Mouse (Mus musculus): ENCODE data around the gene Slc35f5. TPM values are rescaled to one million over a fixed set of nuclear protein-coding genes. Genes with fewer than 3 reads are reported as not detected.
"Not testable (repeated sequence)": the region's sequence is repeated elsewhere in the genome, so short reads cannot be mapped to it uniquely, and the experiment has no call there.

The Slc35f5 gene
- 49.9 and 58.6 TPM in 2 replicates for polyA plus RNA-seq (2015; fragmentation: Nextera tagmentation; extraction: Ambion mirVana)

GRCm38 (mm10) chr1:125560259-125561192 lies at the start of gene Slc35f5:
Slc35f5 (plus strand) TSS chr1:125560595.
- Histone ChIP-seq H3K9me3 (replicated peaks) (no peaks in the 10 kb centered on the region), H3K27ac (replicated peaks) (peak within 1 kb of the TSS; percentile 94), H3K27me3 (no peaks in the 10 kb centered on the region), H3K9ac (peak within 1 kb of the TSS; percentile 88), H3K36me3 (no peaks in the 10 kb centered on the region), H3K4me1 (peaks cover 16% of the 10 kb centered on the region; the same call in 1 of the 2 replicates), H3K4me2 (replicated peaks) (peak within 1 kb of the TSS; percentile 76), H3K4me3 (replicated peaks) (peak within 1 kb of the TSS; percentile 92)
- ATAC-seq (ENCODE audit: insufficient number of reproducible peaks, low FRiP score, low TSS enrichment, low read depth) = peak; percentile 95
- under 1% methylated on average over 51 of the region's 61 CpGs for WGBS

GRCm38 (mm10) chr1:125514706-125515105 lies 45.7 kb upstream of the Slc35f5 start:
- no peak overlapping the region for H3K4me2 ChIP-seq (replicated peaks)
- H3K36me3 ChIP-seq = no peaks in the 10 kb centered on the region

GRCm38 (mm10) chr1:125516910-125517659 lies 43.3 kb upstream of the Slc35f5 start:
- H3K4me1 ChIP-seq = no peaks in the 10 kb centered on the region
- no peak overlapping the region for H3K4me3 ChIP-seq (replicated peaks)
- H3K27ac ChIP-seq (replicated peaks) = no peak overlapping the region
- H3K27me3 ChIP-seq = no peaks in the 10 kb centered on the region
- ATAC-seq (ENCODE audit: insufficient number of reproducible peaks, low FRiP score, low TSS enrichment, low read depth) = no peak
- no peak overlapping the region for H3K9ac ChIP-seq
- WGBS = 65% methylated on average over 7 of the region's 7 CpGs
- no peaks in the 10 kb centered on the region for H3K9me3 ChIP-seq (replicated peaks)
- no peak overlapping the region for H3K4me2 ChIP-seq (replicated peaks)
- no peaks in the 10 kb centered on the region for H3K36me3 ChIP-seq

More at GRCm38 (mm10) chr1:125514706-125515105, 45.7 kb upstream of the Slc35f5 start:
- ATAC-seq (ENCODE audit: insufficient number of reproducible peaks, low FRiP score, low TSS enrichment, low read depth) = no peak
- Histone ChIP-seq H3K27ac (replicated peaks) (no peak overlapping the region), H3K4me1 (no peaks in the 10 kb centered on the region), H3K9me3 (replicated peaks) (no peaks in the 10 kb centered on the region), H3K27me3 (no peaks in the 10 kb centered on the region), H3K4me3 (replicated peaks) (no peak overlapping the region), H3K9ac (no peak overlapping the region)
- 87% methylated on average over 5 of the region's 5 CpGs for WGBS

DNA sequence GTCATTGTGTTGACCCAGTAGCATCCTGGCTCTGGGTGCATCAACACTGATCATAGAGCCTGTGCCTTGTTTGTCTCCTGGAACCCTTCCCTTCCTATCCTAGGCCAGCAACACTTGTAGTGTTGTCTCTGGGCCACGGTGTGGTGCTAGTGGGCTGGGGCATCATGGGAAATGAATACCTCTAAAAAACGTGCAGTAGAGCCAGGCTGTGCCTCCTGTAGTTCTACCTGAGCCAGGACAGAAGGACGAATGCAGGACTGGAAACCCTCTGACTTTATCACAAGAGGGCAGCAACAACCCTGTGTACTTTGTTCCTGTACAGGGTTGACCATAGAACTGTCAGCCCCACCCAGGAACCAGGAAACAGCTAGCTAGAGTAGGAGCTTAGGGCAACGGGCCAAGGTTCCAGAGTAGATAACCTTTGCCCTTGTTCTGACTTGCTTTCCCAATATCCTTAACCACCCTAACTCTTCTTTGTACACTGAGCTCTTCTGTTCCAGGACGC lies 41.2 kb upstream of the Slc35f5 start:
- H3K27ac ChIP-seq (replicated peaks) = no peak overlapping the region
- peak; percentile 29; the same call in 1 of the 2 replicates for ATAC-seq (ENCODE audit: insufficient number of reproducible peaks, low FRiP score, low TSS enrichment, low read depth)
- no peak overlapping the region for H3K4me2 ChIP-seq (replicated peaks)
- H3K4me1 ChIP-seq = no peaks in the 10 kb centered on the region
- H3K9ac ChIP-seq = no peak overlapping the region
- no peaks in the 10 kb centered on the region for H3K36me3 ChIP-seq
- H3K27me3 ChIP-seq = no peaks in the 10 kb centered on the region
- no peak overlapping the region for H3K4me3 ChIP-seq (replicated peaks)
- no peaks in the 10 kb centered on the region for H3K9me3 ChIP-seq (replicated peaks)
- WGBS = 52% methylated on average over 5 of the region's 5 CpGs

GRCm38 (mm10) chr1:125525965-125526665 lies 34.3 kb upstream of the Slc35f5 start:
- Histone ChIP-seq H3K36me3 (no peaks in the 10 kb centered on the region), H3K27ac (replicated peaks) (no peak overlapping the region), H3K9me3 (replicated peaks) (no peaks in the 10 kb centered on the region), H3K9ac (no peak overlapping the region), H3K4me2 (replicated peaks) (no peak overlapping the region), H3K4me1 (peaks cover 3% of the 10 kb centered on the region; the same call in 1 of the 2 replicates), H3K4me3 (replicated peaks) (no peak overlapping the region), H3K27me3 (no peaks in the 10 kb centered on the region)
- 50% methylated on average over 7 of the region's 7 CpGs for WGBS
- ATAC-seq (ENCODE audit: insufficient number of reproducible peaks, low FRiP score, low TSS enrichment, low read depth) = no peak

DNA sequence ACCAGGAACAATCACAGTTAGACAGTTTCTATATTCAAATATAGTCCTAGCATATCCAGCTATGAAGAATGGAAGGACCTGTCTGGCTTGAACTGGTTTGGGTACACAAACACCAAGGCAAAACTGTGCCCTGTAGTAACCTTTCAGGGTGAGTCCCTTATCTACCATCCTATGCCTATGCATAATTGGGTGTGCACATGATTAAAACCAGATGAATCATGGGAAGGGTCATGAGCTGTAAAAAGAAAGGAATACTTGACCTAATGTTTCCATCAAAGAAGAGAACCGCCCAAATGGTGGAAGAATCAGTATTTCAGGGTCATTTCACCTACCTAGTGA lies 33.8 kb upstream of the Slc35f5 start:
- Histone ChIP-seq H3K4me3 (replicated peaks) (no peak overlapping the region), H3K4me2 (replicated peaks) (no peak overlapping the region), H3K27ac (replicated peaks) (no peak overlapping the region), H3K9ac (no peak overlapping the region), H3K4me1 (peaks cover 3% of the 10 kb centered on the region; the same call in 1 of the 2 replicates), H3K36me3 (no peaks in the 10 kb centered on the region), H3K9me3 (replicated peaks) (no peaks in the 10 kb centered on the region), H3K27me3 (no peaks in the 10 kb centered on the region)
- no peak for ATAC-seq (ENCODE audit: insufficient number of reproducible peaks, low FRiP score, low TSS enrichment, low read depth)
- 74% methylated on average over 1 of the region's 1 CpGs for WGBS

GRCm38 (mm10) chr1:125527364-125527763 lies 33.0 kb upstream of the Slc35f5 start:
- Histone ChIP-seq H3K4me3 (replicated peaks) (no peak overlapping the region), H3K9ac (no peak overlapping the region), H3K4me2 (replicated peaks) (no peak overlapping the region), H3K9me3 (replicated peaks) (no peaks in the 10 kb centered on the region), H3K36me3 (no peaks in the 10 kb centered on the region), H3K27me3 (no peaks in the 10 kb centered on the region), H3K27ac (replicated peaks) (no peak overlapping the region), H3K4me1 (peaks cover 3% of the 10 kb centered on the region; the same call in 1 of the 2 replicates)
- WGBS = 69% methylated on average over 3 of the region's 3 CpGs
- ATAC-seq (ENCODE audit: insufficient number of reproducible peaks, low FRiP score, low TSS enrichment, low read depth) = no peak

GRCm38 (mm10) chr1:125533180-125533912 lies 27.0 kb upstream of the Slc35f5 start:
- H3K27ac ChIP-seq (replicated peaks); H3K4me2 ChIP-seq (replicated peaks); H3K9me3 ChIP-seq (replicated peaks); H3K9ac ChIP-seq; ATAC-seq (ENCODE audit: insufficient number of reproducible peaks, low FRiP score, low TSS enrichment, low read depth); H3K36me3 ChIP-seq; H3K4me3 ChIP-seq (replicated peaks); H3K4me1 ChIP-seq; H3K27me3 ChIP-seq: not testable (repeated sequence)
- 68% methylated on average over 10 of the region's 10 CpGs for WGBS

DNA sequence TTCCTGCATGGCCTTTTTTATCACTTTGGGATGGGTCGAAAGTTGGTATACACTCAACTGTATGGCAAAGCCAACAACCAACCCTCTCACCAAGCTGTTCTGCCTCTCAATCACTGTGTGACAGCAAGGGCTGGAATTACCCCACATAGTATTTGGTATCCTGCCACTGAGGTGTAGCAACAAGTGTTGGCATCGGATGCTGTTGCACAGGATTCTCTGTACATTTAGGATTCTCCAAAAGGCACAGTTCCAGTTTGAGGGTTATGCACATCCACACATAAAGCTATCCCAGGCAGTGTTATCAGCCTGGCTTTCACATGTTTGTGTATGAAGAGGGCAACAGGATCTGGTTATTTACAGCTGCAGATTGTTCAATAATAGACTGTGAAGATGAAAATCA lies 23.3 kb upstream of the Slc35f5 start:
- no peaks in the 10 kb centered on the region for H3K27me3 ChIP-seq
- H3K27ac ChIP-seq (replicated peaks) = no peak overlapping the region
- no peaks in the 10 kb centered on the region for H3K36me3 ChIP-seq
- 91% methylated on average over 2 of the region's 2 CpGs for WGBS
- no peak overlapping the region for H3K4me2 ChIP-seq (replicated peaks)
- no peak for ATAC-seq (ENCODE audit: insufficient number of reproducible peaks, low FRiP score, low TSS enrichment, low read depth)
- no peak overlapping the region for H3K4me3 ChIP-seq (replicated peaks)
- no peaks in the 10 kb centered on the region for H3K9me3 ChIP-seq (replicated peaks)
- no peaks in the 10 kb centered on the region for H3K4me1 ChIP-seq
- H3K9ac ChIP-seq = no peak overlapping the region

DNA sequence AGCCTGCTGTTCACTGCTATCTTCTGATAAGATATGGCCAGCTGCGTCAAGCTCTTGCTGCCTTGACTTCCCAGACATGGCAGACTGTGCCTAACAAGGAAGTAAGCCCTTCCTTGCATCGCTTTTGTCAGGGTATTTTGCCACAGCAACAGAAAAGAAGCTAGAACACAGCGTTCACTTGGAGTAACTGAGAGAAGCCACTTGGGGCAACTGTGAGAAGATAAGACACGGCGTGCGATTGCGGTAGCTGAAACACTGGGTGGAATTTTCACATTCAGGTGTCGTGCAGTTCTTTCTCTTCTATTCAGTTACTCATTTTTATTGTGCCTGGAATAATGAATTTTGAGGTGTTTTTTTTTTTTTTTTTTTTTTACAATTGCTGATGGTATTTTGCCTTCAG lies 22.6 kb upstream of the Slc35f5 start:
- Histone ChIP-seq H3K27ac (replicated peaks) (no peak overlapping the region), H3K4me1 (no peaks in the 10 kb centered on the region), H3K27me3 (no peaks in the 10 kb centered on the region)

More for the DNA sequence above, 22.6 kb upstream of the Slc35f5 start:
- Histone ChIP-seq H3K9me3 (replicated peaks) (no peaks in the 10 kb centered on the region), H3K4me3 (replicated peaks) (no peak overlapping the region), H3K9ac (no peak overlapping the region), H3K4me2 (replicated peaks) (no peak overlapping the region), H3K36me3 (no peaks in the 10 kb centered on the region)
- ATAC-seq (ENCODE audit: insufficient number of reproducible peaks, low FRiP score, low TSS enrichment, low read depth) = no peak
- WGBS = 67% methylated on average over 8 of the region's 8 CpGs
